Mouse (Mus musculus) cerebellum, postnatal 10 days (tissue): ENCODE measurements at regions not wholly inside any gene's neighbourhood (a gene's known extent, or its start where the extent isn't known, plus 50 kb on each side); places are given as distances from the start of the nearest gene placed in this dataset.

Source experiments
- DNase-seq, 2 experiments: peaks; one replicate each; pipeline ENCODE4 v3.0.0; 2021; ENCODE audit warnings: mixed read lengths in 2 of 2

GRCm38 (mm10) chr11:90088473-90088872 lies 58.3 kb downstream of the Tmem100 start:
- DNase-seq: no peak

- no peak for DNase-seq
These were observed 63.9 kb downstream of the Tmem100 start for GRCm38 (mm10) chr11:90094052-90094451.

- peak; percentile 17 to 49 for DNase-seq
These were observed 64.7 kb downstream of the Tmem100 start for GRCm38 (mm10) chr11:90094700-90095355.

GRCm38 (mm10) chr11:90098471-90098870 lies 68.3 kb downstream of the Tmem100 start:
- DNase-seq: no peak

- peak in 1 of 2 experiments; percentile 9 for DNase-seq
These were observed 69.0 kb downstream of the Tmem100 start for GRCm38 (mm10) chr11:90099178-90099577.

- DNase-seq: no peak
These were observed 70.0 kb downstream of the Tmem100 start for GRCm38 (mm10) chr11:90100161-90100560.

GRCm38 (mm10) chr11:90101284-90101683 lies 71.1 kb downstream of the Tmem100 start:
- no peak for DNase-seq

GRCm38 (mm10) chr11:90106063-90106798 lies 76.1 kb downstream of the Tmem100 start:
- no peak for DNase-seq

GRCm38 (mm10) chr11:90109681-90110111 lies 77.8 kb upstream of the Gm45716 start:
- DNase-seq: no peak

- no peak for DNase-seq
These were observed 77.3 kb upstream of the Gm45716 start for GRCm38 (mm10) chr11:90110170-90110569.

GRCm38 (mm10) chr11:90112174-90112573 lies 75.3 kb upstream of the Gm45716 start:
- no peak for DNase-seq

- no peak for DNase-seq
These were observed 70.5 kb upstream of the Gm45716 start for GRCm38 (mm10) chr11:90116676-90117663.

GRCm38 (mm10) chr11:90117664-90118295 lies 69.7 kb upstream of the Gm45716 start:
- DNase-seq: no peak

GRCm38 (mm10) chr11:90121902-90122301 lies 65.6 kb upstream of the Gm45716 start:
- no peak for DNase-seq

- no peak for DNase-seq
These were observed 64.8 kb upstream of the Gm45716 start for GRCm38 (mm10) chr11:90122709-90123108.

- DNase-seq: peak; percentile 23 to 33
These were observed 63.6 kb upstream of the Gm45716 start for GRCm38 (mm10) chr11:90123851-90124250.

GRCm38 (mm10) chr11:90126289-90126688 lies 61.2 kb upstream of the Gm45716 start:
- DNase-seq: no peak

- DNase-seq: no peak
These were observed 58.5 kb upstream of the Gm45716 start for GRCm38 (mm10) chr11:90128865-90129415.

- no peak for DNase-seq
These were observed 57.5 kb upstream of the Gm45716 start for GRCm38 (mm10) chr11:90129793-90130624.

GRCm38 (mm10) chr11:90130635-90131034 lies 56.8 kb upstream of the Gm45716 start:
- DNase-seq: peak; percentile 42 to 65

GRCm38 (mm10) chr11:90132579-90132978 lies 54.9 kb upstream of the Gm45716 start:
- DNase-seq: no peak
